Mouse (Mus musculus): ENCODE results near the gene Fignl2.

Fignl2 gene

GRCm38 (mm10) chr15:101092829-101093648, 14.7 kb upstream of the Fignl2 start:
- DNase-seq (ENCODE audit: low read depth): no peak

DNA sequence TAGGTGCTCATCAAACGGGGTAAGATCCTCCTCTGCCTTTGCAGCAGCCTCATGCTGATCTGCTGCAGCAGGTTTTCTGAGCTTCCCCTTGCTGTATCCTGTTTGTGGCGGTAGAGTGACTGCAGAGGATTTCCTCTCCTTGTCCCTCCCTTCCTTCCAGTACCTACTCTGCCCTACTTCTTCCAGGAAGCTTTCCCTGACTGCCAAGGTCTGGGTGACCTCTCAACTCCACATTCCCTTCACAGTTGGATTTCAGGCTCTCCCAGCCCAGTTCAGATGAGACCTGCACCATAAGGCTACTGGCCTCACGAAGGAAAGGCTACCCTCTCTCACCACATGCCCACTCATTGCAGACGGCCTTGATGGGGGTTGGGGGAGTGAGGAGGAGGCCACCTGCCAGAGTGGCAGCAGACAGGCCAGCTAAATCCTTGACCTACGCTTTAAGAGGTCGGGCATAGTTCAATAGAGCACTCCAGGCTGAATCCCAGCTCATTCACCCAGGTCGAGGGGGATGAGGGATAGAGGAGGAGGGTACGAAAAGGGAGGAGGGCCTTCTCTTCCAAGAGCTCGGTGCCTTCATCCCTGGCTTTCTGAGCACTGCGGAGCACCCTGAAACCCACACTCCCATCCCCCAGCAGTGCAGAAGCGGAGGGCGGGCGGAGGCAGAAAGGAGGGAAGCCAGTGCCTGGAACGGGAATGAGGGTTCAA, 13.9 kb upstream of the Fignl2 start:
- no peak for DNase-seq (ENCODE audit: low read depth)

DNA sequence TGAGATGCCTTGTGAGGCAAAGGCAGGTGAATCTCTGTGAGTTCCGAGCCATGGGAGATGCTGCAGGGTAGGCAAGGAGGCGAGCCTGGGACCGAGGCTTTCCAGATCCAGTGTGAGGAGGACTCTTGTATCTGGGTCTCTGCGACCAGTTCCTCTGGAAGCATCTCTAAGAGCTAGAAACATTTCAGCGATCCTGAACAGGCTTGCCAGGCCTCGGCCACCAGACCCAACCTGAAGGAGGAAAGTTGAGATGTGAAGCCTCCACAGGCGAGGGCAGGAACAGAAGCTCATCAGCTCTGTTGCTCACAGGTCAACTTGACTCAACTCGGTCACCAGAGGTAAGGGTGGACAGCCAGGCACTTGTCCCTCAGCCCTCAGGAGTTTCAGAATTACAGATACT, 13.2 kb upstream of the Fignl2 start:
- DNase-seq (ENCODE audit: low read depth): no peak

DNA sequence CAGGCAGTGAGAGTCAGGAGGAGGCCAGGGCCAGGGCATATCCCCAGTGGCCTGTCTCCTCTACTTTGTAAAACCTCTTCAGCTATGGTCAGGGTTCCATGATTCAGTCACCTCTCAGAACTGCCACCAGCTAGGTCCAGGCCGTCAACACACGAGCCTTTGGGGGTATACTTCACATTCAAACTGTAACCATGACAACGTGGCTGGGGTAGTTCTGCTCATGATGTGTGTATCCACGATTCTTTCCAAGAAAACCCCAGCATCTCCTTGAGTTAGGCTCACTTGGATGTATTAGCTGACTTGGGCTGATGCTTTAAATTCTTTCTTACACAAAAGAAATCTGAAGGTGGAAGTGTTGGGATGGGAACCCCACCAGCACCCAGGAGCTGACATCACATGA, 9.9 kb upstream of the Fignl2 start:
- no peak for DNase-seq (ENCODE audit: low read depth)

DNA sequence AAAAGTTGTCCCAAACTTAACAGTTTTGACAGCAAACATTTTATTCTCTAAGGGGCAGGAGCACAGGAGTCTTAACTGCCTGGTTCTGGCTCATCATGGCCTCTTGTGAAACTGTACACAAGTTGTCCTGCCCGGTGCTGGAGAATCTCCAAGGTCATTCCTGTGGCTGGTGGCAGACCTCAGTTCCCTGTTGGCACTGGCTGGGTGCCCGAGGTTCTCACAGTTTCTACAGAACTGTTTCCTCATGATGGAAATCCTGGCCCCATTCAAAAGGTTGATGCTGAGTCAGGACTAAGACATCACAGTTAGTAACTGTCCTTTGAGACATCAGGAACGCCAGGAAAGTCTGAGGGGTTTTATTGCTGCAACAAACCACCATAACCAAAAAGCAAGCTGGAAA, 8.6 kb upstream of the Fignl2 start:
- peak; percentile 71 for DNase-seq (ENCODE audit: low read depth)

- DNase-seq (ENCODE audit: low read depth): no peak
Measured at GRCm38 (mm10) chr15:101086451-101086850, 8.1 kb upstream of the Fignl2 start.

DNA sequence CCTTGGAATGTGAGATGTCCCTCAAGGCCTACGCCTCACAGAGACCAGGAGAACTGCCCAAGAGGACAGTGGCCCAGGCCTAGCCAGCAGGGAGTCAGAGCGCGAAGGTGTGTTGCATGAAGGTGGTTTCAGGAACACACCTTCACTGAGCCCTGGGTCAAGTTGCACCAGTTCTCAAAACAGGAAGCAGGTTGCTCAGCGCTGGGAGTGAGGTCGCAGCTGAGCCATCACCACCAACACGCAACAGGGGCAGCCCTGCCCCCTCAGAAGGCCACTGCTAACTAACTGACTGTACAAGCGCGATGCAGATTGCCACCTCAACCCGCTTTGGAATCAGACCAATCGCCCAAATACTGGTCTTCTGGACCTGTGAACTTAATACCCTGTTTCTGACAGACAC, 6.1 kb upstream of the Fignl2 start:
- no peak for DNase-seq (ENCODE audit: low read depth)

- DNase-seq (ENCODE audit: low read depth): peak; percentile 84
Measured at GRCm38 (mm10) chr15:101082236-101082635, 3.9 kb upstream of the Fignl2 start.

DNA sequence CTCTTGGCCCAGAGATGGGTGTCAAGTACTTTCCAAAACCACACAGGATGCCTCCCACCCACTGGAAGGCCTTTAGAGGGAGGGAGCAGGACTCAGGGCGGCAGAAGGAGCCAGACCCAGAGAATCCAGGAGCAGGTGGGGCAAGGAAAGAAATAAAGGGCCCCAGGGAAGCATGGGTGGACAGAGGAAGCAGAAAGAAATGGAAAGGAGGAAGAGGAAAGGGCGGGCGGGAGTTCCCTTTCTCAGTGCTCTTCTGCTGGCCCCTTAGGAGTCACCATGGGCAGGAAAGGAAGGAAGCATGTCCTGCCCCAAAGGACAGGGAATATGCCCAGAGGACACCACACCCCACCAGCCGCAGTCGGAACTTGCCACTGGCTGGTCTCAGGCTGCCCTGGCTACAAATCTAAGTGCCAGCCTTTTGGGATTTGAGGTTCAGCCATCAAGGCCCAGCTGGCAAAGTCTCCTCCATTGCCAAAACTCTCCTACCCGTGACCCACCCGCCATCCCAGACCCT, 2.7 kb upstream of the Fignl2 start:
- no peak for DNase-seq (ENCODE audit: low read depth)

GRCm38 (mm10) chr15:101080031-101080520, 1.7 kb upstream of the Fignl2 start:
- DNase-seq (ENCODE audit: low read depth): no peak

DNA sequence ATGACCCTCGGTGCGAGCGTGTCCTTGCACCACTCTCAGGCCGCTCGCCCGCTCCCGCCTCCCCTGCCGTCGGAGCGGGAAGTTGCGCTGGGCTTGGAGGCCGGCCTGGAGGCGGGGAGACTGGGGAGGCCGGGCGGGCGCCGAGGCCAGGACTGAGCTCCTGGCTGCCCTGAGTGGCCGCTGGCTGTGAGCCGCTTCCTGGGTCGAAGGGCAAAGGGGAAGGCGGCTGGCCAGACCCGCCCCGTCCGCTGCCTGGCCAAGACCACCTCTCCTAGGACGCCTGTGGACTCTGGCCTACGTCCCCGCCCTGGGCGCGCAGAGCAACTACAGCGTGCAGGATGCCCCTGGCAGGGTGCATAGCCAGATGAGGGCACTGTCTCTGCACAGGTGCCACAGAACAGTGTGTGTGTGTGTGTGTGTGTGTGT, 377 bp upstream of the Fignl2 start:
- DNase-seq (ENCODE audit: low read depth): peak; percentile 89

DNA sequence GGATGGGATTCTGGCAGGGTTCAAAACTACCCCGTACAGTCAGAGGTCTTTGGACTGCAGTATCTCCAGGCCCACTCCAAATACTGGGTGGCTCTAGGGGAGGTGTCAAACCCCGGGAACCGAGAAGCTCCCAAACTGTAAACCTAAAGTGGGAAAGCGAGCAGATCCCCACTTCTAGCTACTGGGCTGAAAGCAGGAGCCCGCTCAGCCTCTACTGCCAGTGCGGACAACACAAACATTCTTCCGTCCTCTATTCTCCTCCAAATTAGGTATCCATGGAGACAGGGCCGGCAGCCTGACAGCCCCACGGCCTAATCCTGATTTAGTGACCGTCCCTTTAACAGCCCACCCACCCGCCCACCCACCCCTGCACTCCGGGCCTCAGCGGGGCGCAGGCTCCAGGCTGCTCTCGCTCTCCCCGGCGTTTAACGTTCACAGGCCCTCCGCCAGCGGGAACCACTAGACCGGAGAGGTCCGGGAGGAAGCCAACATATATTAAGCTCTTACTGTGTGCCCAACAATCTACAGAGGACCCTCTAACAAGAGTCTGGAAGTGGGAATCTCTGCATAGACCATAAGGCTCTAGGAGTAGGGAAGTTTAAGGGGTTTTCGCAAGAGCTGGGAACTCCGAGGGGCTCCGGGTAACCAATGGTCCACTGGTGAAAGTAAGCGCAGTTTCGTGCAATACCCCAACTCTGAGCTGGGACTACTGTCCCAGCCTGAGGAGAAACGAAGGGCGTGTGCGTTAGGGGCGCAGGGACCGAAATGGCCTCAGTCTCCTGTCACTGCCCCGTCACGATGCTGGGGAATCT, 1.2 kb downstream of the Fignl2 start:
- no peak for DNase-seq (ENCODE audit: low read depth)

DNA sequence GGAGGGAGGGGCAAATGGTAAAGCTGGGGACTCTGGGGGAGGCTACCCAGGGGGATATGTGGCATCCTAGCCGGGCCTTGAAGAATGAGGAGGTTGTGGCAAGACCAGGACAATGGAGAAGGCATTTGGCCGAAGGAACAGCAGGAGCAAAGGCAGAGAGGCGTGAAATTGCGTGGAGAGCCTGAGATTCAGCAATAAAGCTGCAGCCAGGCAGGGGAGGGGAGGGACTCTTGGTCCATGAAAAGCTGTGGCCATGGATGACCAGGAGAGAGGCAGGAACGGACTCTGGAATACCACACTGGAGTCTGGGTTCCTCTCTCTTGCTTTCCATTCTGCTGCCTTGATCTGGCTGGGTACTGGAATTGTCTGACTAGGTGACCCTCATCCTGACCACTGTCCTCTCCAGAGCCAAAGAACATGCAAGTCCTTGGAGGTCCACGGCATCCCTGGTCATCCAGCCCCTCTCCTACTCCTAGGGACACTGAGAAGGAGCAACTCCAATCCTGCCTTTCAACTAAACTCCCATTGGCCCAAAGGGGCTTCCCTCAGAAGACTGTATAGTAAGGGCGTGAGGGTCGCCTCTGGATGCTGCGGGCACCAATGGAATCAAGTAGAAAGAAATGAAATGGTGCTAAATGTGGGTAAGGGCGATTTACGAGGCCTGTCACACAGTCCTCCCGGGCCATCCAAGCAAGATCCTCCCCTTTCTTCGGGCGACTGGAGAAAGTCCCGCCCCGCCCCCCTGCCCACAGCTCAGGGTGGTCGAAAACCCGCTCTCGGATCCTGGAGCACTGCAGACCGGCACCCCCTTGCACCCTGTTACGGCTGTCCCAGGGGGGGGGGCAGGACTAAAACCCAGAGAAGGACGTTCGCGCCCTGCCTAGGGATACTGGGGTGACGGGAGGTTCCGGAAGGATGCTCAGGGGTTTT, 2.0 kb downstream of the Fignl2 start:
- DNase-seq (ENCODE audit: low read depth): no peak

DNA sequence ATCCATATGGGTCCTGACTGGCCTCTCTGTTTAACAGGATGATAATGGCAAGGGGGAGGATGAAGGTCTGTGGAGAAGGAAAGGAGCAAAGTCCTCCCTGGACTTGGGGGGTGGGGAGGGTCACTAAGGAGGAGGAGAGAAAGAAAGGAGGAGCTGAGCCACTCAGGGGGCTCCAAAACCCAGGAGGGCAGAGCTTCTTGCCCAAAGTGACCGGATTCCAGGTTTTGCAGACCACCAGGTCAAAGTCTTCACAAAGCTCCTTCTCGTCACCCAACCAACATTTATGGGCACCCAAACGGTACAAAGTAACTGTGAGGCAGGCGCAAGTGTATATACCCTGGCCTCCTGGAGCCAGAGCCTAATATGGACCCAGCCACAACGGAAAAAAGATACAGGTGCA, 2.7 kb downstream of the Fignl2 start:
- no peak for DNase-seq (ENCODE audit: low read depth)

GRCm38 (mm10) chr15:101075150-101075549, 3.2 kb downstream of the Fignl2 start:
- DNase-seq (ENCODE audit: low read depth): no peak

DNA sequence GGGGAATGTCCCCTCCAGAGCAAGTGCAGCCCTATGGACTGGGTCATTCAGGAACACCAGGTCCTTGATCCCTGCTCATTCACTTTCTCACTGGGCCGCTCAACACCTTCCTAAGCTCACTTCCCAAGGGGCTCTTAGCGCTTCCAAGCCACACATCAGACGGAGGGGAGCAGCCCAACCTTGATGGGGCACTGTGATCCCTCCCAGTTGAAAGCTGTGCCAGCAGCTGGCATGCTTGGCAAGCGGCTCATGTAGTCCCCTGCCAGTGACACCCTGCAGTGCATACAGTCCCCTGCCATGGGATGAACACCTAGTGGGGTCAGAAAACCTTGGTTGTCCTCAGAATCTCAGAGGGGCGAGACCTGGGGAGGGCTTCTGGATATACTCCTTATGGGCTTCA, 4.3 kb downstream of the Fignl2 start:
- no peak for DNase-seq (ENCODE audit: low read depth)

DNA sequence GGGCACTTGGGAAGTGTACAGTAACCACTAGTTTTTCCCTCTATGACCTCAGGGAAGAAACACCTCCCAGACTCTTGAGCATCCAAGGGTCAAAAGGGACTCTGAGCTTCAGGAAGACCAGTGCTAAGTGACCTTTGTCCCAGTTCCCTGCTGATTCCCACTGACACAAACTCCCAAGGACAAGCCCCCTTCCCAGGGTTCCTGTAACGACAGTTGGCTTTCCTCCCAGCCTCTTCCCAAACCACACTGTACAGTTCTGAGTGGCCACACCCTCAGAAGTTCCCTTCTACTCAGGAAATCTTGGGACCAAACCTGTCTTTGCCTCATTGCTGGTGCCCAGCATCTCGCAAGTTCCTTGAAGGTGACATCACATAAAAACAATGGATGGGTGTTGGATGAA, 5.6 kb downstream of the Fignl2 start:
- DNase-seq (ENCODE audit: low read depth): no peak

GRCm38 (mm10) chr15:101070762-101071161, 7.6 kb downstream of the Fignl2 start:
- no peak for DNase-seq (ENCODE audit: low read depth)

GRCm38 (mm10) chr15:101069641-101070190, 8.7 kb downstream of the Fignl2 start:
- DNase-seq (ENCODE audit: low read depth): no peak

DNA sequence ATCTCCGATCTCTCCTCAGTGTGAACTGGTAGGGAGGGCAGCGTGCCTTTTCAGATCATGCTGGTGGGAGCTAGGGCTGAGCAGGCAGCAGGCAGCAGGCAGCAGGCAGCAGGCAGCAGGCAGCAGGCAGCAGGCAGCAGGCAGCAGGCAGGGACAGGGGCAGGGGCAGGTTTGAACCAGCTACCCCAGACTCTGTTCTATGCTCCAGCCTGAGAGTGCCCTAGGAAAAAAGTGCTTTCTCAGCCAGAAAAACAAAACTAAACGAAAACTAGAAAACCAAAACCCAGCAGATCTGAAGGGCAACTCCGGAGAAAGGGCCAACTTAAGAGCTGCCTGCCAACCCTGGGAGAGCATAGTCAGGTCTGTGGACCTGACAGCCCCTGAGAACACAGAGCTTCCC, 9.7 kb downstream of the Fignl2 start:
- DNase-seq (ENCODE audit: low read depth): no peak

DNA sequence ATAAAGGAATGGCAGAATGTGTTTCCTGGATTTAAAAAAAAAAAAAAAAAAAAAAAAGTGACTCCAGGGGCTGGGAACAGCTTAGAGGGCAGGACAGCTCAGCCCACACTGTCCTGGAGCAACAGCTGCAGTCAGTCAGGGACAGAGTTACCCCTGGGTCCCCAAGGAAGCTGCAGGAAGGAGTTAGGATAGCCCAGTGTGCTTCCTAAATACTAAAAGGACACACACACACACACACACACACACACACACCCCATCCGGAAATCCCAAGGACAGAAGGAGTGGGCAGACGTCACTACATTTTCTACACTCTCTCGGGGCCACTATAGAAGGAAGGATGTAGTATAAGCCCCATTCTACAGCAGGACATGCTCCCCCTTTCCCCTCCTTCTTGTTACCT, 10.3 kb downstream of the Fignl2 start:
- DNase-seq (ENCODE audit: low read depth): no peak
